10 mouse cellular contexts compared by ENCODE assay signal in genomic region chr1:42683861-42684260, GRCm38 (mm10). TPM values are rescaled to one million over a fixed set of nuclear protein-coding genes. Genes with fewer than 3 reads are reported as not detected.
DNase-seq lines count a peak whose midpoint lies in the region; ATAC-seq and TF ChIP-seq lines count a peak whose summit lies in the region.
"Had no signal": no experiment of that assay in that cellular context is flagged by ENCODE, and none has a peak within 500 bp of the region (broad histone marks: within the 10 kb centered on the region; RNA-seq: fewer than 3 reads in every experiment).

No protein-coding gene starts in this region.

- no peaks in the 10 kb centered on the region for H3K36me3 ChIP-seq in heart, embryonic 15.5 days
- H3K36me3 ChIP-seq in stomach, embryonic 14.5 days (ENCODE audit: control insufficient read depth, insufficient read depth, low read length): no peaks in the 10 kb centered on the region
- no peaks in the 10 kb centered on the region for H3K36me3 ChIP-seq in stomach, postnatal 0 days (ENCODE audit: control insufficient read depth, insufficient read depth, low read length)
- no peaks in the 10 kb centered on the region for H3K36me3 ChIP-seq in limb, embryonic 13.5 days
- H3K36me3 ChIP-seq: liver, embryonic 15.5 days had no signal

- H3K4me2 ChIP-seq in heart, embryonic 15.5 days: no peak overlapping the region
- 0 out of 2 replicates have a peak overlapping the region, but pooled peaks have one; percentile 31 for H3K4me2 ChIP-seq in stomach, embryonic 14.5 days (replicated peaks; ENCODE audit: low read depth, low read length)
- H3K4me2 ChIP-seq in stomach, postnatal 0 days (replicated peaks; ENCODE audit: low read depth): no peak overlapping the region
- H3K4me2 ChIP-seq in limb, embryonic 13.5 days (replicated peaks): peak overlapping the region; percentile 90
- H3K4me2 ChIP-seq: liver, embryonic 15.5 days had no signal

- no peaks in the 10 kb centered on the region for H3K9me3 ChIP-seq in heart, embryonic 15.5 days (replicated peaks)
- H3K9me3 ChIP-seq in stomach, embryonic 14.5 days (ENCODE audit: control insufficient read depth, low read depth, low read length): no peaks in the 10 kb centered on the region
- H3K9me3 ChIP-seq in stomach, postnatal 0 days (ENCODE audit: control insufficient read depth, low read length): no peaks in the 10 kb centered on the region
- no peaks in the 10 kb centered on the region for H3K9me3 ChIP-seq in limb, embryonic 13.5 days
- H3K9me3 ChIP-seq: liver, embryonic 15.5 days had no signal

- H3K27me3 ChIP-seq in heart, embryonic 15.5 days: peaks cover 80% of the 10 kb centered on the region
- peaks cover 58% of the 10 kb centered on the region for H3K27me3 ChIP-seq in stomach, embryonic 14.5 days (ENCODE audit: control insufficient read depth, insufficient read depth, low read length)
- peaks cover 26% of the 10 kb centered on the region for H3K27me3 ChIP-seq in stomach, postnatal 0 days (ENCODE audit: control insufficient read depth, insufficient read depth, low read length)
- peaks cover 64% of the 10 kb centered on the region for H3K27me3 ChIP-seq in limb, embryonic 13.5 days

- WGBS in heart, embryonic 15.5 days: 3% methylated on average over 6 of the region's 6 CpGs
- 4% methylated on average over 6 of the region's 6 CpGs for WGBS in stomach, embryonic 14.5 days
- WGBS in stomach, postnatal 0 days: 8% methylated on average over 6 of the region's 6 CpGs
- WGBS in limb, embryonic 13.5 days: 5% methylated on average over 6 of the region's 6 CpGs

- peak overlapping the region; percentile 39 for H3K4me3 ChIP-seq in heart, embryonic 15.5 days
- no peak overlapping the region for H3K4me3 ChIP-seq in stomach, embryonic 14.5 days (ENCODE audit: low read depth, low read length)
- H3K4me3 ChIP-seq in stomach, postnatal 0 days (ENCODE audit: low read depth, low read length): no peak overlapping the region
- peak overlapping the region; percentile 45 for H3K4me3 ChIP-seq in limb, embryonic 13.5 days
- H3K4me3 ChIP-seq: liver, embryonic 15.5 days had no signal

- no peak overlapping the region for H3K9ac ChIP-seq in heart, embryonic 15.5 days
- no peak overlapping the region for H3K9ac ChIP-seq in stomach, embryonic 14.5 days (replicated peaks; ENCODE audit: low read depth, low read length)
- H3K9ac ChIP-seq in stomach, postnatal 0 days (ENCODE audit: low read length): no peak overlapping the region
- no peak overlapping the region for H3K9ac ChIP-seq in limb, embryonic 13.5 days
- H3K9ac ChIP-seq: liver, embryonic 15.5 days had no signal

- intact Hi-C loops in heart, postnatal 14 days (cut with DNase I): no loop called here

- no peak for TF ChIP-seq CTCF in stomach, postnatal 0 days (IDR thresholded peaks at IDR 0.05; ENCODE audit: low read depth)

- DNase-seq in heart, postnatal 14 days: no peak
- no peak for DNase-seq in stomach, postnatal 0 days (ENCODE audit: low spot score)
- DNase-seq in cerebellum, adult 9-10 months: no peak
- DNase-seq in layer of hippocampus, adult 9-11 months: no peak
- DNase-seq in cerebellum, postnatal 14 days: no peak

- no peak for TF ChIP-seq EP300 in stomach, postnatal 0 days (optimal IDR thresholded peaks at IDR 0.05)

- peaks cover 25% of the 10 kb centered on the region for H3K4me1 ChIP-seq in heart, embryonic 15.5 days (replicated peaks)
- 0 out of 2 replicates have a peak, but pooled peaks cover 8% of the 10 kb centered on the region for H3K4me1 ChIP-seq in stomach, embryonic 14.5 days (ENCODE audit: control insufficient read depth, insufficient read depth, low read length)
- no peaks in the 10 kb centered on the region for H3K4me1 ChIP-seq in stomach, postnatal 0 days (replicated peaks; ENCODE audit: control insufficient read depth, insufficient read depth)
- H3K4me1 ChIP-seq in limb, embryonic 13.5 days: peaks cover 28% of the 10 kb centered on the region

- H3K27ac ChIP-seq in heart, embryonic 15.5 days: no peak overlapping the region
- no peak overlapping the region for H3K27ac ChIP-seq in stomach, embryonic 14.5 days (ENCODE audit: low read length)
- no peak overlapping the region for H3K27ac ChIP-seq in stomach, postnatal 0 days (replicated peaks)
- H3K27ac ChIP-seq in limb, embryonic 13.5 days: no peak overlapping the region
- H3K27ac ChIP-seq: liver, embryonic 15.5 days had no signal

- ATAC-seq in heart, embryonic 15.5 days (replicated peaks; ENCODE audit: insufficient number of reproducible peaks, insufficient read depth, low FRiP score, low read depth): no peak
- ATAC-seq in stomach, embryonic 14.5 days (ENCODE audit: insufficient number of reproducible peaks, insufficient read depth, low FRiP score, low read depth): no peak
- ATAC-seq in stomach, postnatal 0 days (ENCODE audit: low FRiP score, low TSS enrichment): no peak
- no peak for ATAC-seq in limb, embryonic 13.5 days (ENCODE audit: low FRiP score, low read depth)

RNA-seq across cellular contexts. Expression of gene Pou3f3, which starts 11.7 kb away (rescaled TPM):
- polyA plus RNA-seq in heart, embryonic 15.5 days (2015; fragmentation: Nextera tagmentation; extraction: Ambion mirVana): 0.03 and 0.06 TPM in 2 replicates
- total RNA-seq in heart, postnatal 14 days (2021): not detected
- polyA plus RNA-seq in stomach, embryonic 14.5 days (2014; fragmentation: Nextera tagmentation; extraction: Ambion mirVana): 0.04 TPM in 1 of 2 replicates, not detected in the other
- 0.02 TPM in 1 of 2 replicates, not detected in the other for polyA plus RNA-seq in stomach, postnatal 0 days (2015; fragmentation: Nextera tagmentation; extraction: Ambion mirVana)
- 0.93 and 0.97 TPM in 2 replicates for polyA plus RNA-seq in limb, embryonic 13.5 days (2015; fragmentation: Nextera tagmentation; extraction: Ambion mirVana)
- polyA plus RNA-seq: large intestine, adult 2 months had no signal

Comparison
In these comparisons a context has a peak if more than half of its experiments do, and no peak if none do; other contexts are left out.
1. H3K4me2 ChIP-seq: peak in stomach, embryonic 14.5 days (single experiment) and limb, embryonic 13.5 days (single experiment); none in heart, embryonic 15.5 days (single experiment) and stomach, postnatal 0 days (single experiment).
2. H3K4me3 ChIP-seq: peak in heart, embryonic 15.5 days (single experiment) and limb, embryonic 13.5 days (single experiment); none in stomach, embryonic 14.5 days (single experiment) and stomach, postnatal 0 days (single experiment).